Mouse (Mus musculus) T-helper 1 cell (primary cell): ENCODE data around the gene Impdh2.

Source experiments
- in situ Hi-C: fragments of 300-600 bp; cut with MboI, MseI; formaldehyde crosslinking; loops from one replicate; pipeline ENCODE4 v1.15.1; 2025; ENCODE audit warnings: high pct_unique_total_duplicates

Gene Impdh2

DNA sequence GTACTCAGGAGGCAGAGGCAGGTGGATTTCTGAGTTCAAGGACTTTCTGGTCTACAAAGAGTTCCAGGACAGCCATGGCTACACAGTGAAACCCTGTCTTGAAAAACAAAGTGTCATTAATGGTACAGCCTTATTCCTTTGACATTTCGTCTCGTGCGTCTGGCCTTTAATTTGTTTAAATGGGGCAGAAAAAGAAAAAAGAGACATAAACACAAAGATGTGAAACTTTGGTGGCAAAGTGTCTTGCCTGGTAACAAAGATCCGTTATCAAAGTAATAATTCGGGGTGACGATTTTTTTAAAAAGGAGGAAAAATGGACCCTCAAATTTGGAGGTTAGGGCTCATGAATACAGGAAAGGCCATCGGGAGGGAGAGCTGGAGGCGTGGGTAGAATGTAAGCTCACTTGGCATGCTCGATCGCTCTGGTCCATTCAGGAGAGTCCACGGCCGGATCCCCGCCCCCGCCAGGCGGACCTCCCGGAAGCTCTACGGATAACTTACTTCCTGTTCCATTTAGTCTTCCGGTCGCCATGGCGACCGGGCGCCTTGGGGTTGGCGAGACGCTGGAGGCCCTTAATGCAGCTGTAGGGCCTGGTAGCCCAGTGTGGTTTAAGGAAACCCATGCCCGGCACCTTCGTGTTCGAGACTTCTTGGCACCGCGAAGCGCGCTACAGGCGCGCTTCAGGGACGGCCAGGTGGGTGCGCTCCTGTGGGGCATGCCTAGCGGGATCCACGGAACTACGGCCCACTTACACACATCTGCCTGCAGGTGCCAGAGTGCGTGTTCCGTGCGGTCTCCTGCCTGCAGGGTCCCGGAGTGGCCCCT is 9.5 kb downstream of the Impdh2 start, which contains the start of gene Dalrd3:
Dalrd3 (plus strand) TSS at position 506 of the 826 bp plus-strand sequence.
- in situ Hi-C loops, result loop anchor here (5.0 to 10.0 kb wide), 2 partner anchors 78 to 1305 kb away; partner anchors contain the start of genes Arih2 and Cdc25a

- in situ Hi-C loops, result loop anchor here (5.0 kb wide), 1 partner anchor 77 kb away; the partner anchor contains the start of gene Arih2
These were observed 10.3 kb downstream of the Impdh2 start for GRCm38 (mm10) chr9:108570207-108570896.

GRCm38 (mm10) chr9:108571401-108571973 is 11.4 kb downstream of the Impdh2 start:
- in situ Hi-C loops, result loop anchor here (5.0 kb wide), 1 partner anchor 76 kb away; the partner anchor contains the start of gene Arih2

DNA sequence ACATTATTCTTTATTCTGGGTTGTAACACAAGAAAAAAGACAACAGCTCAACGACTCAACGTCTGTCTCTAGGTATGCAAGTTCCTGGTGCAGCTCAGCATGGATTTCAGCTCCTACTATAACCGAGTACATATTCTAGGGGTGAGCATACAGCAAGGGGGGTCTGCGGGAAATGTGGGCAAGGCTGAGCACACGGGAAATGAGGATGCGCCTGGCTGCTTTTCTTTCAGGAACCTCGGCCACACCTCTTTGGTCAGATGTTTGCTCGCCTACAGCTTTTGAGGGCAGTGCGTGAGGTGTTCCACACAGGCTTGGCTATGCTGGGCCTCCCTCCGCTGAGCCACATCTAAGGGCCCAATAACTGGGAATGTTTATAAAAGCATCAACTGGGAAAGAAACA is 12.2 kb downstream of the Impdh2 start:
- in situ Hi-C loops, result loop anchor here (5.0 kb wide), 1 partner anchor 75 kb away; the partner anchor contains the start of gene Arih2

DNA sequence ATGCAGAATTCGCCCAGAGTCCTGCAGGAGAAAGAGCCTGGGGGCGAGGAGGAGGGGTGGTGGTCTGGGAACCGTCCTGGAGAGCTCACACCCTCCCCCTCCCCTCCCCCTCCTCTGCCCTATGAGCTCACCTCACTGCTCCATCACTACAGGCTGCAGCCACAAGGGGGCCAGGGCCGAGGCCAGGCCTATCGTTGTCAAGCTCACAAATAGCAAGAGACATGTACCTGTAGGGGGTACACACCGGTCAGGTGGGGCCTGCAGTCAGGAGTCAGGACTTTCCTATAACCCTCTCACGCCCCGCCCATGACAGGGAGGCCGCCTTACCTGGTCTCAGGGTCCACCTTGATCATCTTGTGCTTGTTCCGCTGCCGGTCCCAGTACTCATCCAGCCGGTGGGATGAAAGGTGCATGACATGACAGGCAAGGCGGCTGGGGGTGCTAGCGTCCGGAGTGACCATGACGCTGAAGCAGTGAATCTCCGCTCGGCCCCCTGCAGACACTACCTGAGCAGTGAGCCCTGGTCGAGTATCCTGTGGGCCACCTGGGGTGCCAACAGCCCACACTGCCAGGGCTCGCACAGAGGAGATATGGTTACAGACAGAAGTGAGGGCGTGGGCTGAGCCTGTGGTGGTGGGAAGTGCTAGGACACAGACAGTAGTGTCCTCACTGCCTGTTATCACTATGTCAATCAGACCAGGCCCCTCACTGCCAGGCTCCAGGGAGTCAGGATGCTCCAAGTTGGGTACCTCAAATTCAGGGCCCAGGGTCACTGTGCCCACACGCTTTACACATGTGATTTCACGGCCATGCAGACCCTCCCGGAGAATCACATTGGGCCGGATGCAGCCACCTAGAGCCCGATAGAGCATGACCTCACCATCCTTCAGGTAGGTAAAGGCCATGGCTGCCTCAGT is 13.9 kb downstream of the Impdh2 start:
- in situ Hi-C loops, result loop anchor here (5.0 kb wide), 1 partner anchor 73 kb away; the partner anchor contains the start of gene Arih2

- in situ Hi-C loops, result loop anchor here (5.0 kb wide), 1 partner anchor 72 kb away; the partner anchor contains the start of gene Arih2
These were observed 14.8 kb downstream of the Impdh2 start for GRCm38 (mm10) chr9:108574921-108575320.

GRCm38 (mm10) chr9:108575321-108576297 is 15.5 kb downstream of the Impdh2 start:
- in situ Hi-C loops, result no loop called here

DNA sequence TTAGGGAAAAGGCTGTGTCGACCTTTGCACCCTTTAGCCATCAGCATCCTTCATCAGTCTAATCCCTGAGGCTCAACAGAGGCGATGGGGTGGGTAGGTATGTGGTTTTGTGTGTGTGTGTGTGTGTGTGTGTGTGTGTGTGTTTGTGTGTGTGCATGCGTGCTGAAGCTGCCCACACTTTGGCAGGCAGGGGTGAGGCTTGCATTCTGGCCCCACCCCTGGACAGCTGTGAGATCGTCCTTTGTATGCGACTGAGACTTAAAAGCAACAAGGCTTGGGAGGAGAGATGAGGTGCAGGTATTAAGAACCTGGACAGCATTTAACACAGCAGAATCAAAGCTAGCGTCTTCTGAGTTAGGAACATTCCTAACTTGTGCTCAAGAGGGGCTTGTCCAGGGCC is 16.9 kb downstream of the Impdh2 start:
- in situ Hi-C loops, result no loop called here

DNA sequence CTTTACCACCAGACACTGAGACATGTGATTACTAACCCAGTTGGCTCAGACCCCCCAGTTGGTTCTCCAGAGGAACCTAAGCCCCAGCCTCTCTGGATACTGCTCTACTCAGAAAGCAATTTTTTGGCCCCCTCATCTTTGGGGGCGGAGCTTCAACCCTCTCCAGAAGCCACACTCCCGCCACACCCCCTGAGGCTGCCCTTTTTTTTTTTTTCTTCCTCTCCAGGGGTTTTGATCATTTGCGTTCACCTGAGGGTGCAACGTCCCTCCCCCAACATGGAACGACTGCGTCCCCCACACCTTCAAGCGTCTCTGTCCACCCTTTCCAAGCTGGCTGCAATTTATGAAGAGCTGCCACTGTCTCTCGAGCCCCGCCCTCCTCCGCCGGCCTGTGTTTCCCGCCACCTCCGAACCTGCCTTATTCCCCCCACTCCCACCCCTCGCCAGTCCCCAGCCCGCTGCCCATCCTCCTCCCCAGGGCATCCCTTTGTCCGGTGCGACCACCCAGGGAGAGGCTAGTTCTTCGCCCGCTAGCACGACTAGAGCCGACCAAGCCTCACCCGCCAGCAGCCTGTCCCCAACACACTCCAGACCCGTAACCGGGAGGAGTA is 18.0 kb downstream of the Impdh2 start:
- in situ Hi-C loops, result no loop called here

- in situ Hi-C loops, result no loop called here
These were observed 18.7 kb downstream of the Impdh2 start, which contains the start of gene Wdr6 for GRCm38 (mm10) chr9:108578545-108579343. TSS of gene Wdr6 (minus strand) at chr9:108578739.

DNA sequence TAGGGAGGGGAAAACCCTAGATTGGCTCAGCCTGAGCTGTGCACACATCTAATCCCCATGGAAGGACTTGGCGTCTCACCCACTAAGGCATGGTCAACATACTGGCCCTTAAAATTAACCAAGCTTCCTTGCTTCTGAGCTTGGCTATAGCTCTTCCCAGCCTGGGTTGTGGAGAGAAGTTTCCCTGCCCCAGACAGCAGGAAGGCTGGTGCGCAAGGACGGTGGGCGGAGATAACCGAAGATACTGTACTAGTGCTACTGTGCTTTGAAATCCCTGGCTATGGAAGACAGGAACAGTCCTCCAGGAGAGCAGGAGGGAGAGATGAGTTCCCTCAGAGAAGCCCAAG is 19.2 kb downstream of the Impdh2 start:
- in situ Hi-C loops, result no loop called here

GRCm38 (mm10) chr9:108587571-108588180 is 27.6 kb downstream of the Impdh2 start:
- in situ Hi-C loops, result no loop called here

DNA sequence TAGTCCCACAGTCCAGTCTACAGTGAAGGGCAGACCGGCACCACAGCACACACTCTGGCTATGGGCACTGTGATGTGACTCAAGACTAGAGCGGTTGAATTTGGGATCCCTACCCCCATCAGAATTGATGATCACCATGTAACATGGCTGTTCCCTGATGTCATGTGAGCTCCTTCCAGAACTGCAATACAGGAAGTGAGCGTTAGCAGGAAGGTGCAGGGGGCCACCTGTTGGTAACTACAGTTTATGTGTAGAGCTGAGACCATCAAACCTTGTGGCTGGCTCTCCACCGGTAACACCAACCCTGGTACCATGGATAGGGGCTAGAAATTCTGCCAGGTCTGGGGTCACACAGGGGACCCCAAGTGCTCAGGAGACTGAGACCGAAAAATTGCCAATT is 29.1 kb downstream of the Impdh2 start:
- in situ Hi-C loops, result no loop called here

- in situ Hi-C loops, result no loop called here
These were observed 31.4 kb downstream of the Impdh2 start for GRCm38 (mm10) chr9:108591462-108591861.

GRCm38 (mm10) chr9:108594354-108594753 is 34.3 kb downstream of the Impdh2 start:
- in situ Hi-C loops, result no loop called here

DNA sequence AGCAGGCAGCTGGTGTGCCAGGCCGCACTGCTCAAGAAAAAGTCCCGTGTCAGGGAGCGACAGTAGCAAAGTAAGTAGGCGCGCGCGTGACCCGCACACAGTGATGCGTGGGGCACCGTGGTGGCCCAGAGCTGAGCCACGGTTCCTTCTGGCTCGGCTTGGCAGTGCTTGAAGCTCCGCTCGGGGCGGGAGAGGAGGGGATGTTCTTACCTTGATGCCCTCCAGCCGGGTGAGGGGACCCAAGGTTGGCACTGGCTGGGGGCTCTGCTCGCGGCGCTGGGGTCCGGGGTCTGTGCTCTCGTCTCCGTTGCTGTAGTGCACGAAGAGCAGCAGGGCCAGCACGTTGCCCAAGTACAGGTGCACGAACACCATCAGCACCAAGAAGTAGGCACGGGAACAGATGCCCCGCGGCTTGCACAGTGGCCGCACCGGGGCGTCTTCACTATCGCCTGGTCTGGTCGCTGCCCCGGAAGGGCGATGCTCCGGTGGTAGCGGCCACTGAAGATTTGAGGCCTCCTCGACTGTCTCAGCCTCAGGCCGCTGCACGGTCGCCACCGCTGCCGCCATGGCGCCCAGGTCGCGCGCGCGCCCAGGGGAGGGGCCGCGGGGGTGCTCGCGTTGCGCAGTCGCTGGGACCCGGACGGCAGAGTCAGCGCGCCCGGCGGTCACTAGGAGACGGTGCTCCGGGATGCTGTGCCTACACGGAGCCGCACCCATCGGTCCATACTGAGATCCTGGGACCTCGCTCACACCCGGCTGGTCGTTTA is 37.1 kb downstream of the Impdh2 start, which contains the start of gene P4htm:
P4htm (minus strand) TSS at position 670 of the 767 bp plus-strand sequence.
- in situ Hi-C loops, result no loop called here

- in situ Hi-C loops, result no loop called here
These were observed 39.0 kb downstream of the Impdh2 start for GRCm38 (mm10) chr9:108599021-108599566.
